Mouse (Mus musculus) cerebellum, postnatal 14 days (tissue): ENCODE data around the gene Cdh24.

Experiments
- DNase-seq, 2 experiments: peaks; one replicate each; pipeline ENCODE4 v3.0.0; 2021; ENCODE audit warnings: mixed read lengths in 2 of 2

Cdh24 gene

DNA sequence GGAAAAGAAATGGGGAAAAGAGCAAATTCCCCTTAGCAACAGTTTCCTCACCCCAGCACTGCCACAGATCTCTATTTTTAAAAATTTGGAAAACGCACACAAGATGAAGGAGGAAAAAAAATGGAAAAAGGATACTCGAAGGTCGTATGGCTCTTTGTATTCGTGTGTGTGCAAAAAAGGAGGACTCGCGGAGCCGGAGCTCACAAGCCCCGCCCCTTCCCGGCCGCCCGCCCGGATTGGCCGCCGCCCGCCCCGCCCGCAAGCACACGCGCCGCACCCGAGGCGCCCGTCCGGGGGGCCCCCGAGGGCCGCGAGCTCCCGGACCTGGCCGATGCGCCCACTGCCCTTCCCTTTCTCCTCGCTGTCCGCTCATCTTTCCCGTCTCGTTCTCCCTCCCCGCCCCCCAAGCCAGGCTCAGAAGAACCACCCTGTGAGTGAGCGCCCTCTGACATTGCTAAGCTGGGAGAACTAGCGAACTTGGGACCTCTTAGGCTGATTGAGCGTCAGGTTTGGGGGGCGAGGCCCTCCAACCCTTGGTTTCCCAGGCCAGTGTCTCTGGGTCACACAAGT lies 35.3 kb downstream of the Cdh24 start, which contains the start of gene 4931414P19Rik:
Gene 4931414P19Rik, minus strand, starts transcription at position 242 of the 570 bp plus-strand sequence.
- peak; percentile 88 to 90 for DNase-seq

GRCm38 (mm10) chr14:54603686-54604085 lies 37.5 kb downstream of the Cdh24 start:
- DNase-seq, result peak in 1 of 2 experiments; percentile 62

DNA sequence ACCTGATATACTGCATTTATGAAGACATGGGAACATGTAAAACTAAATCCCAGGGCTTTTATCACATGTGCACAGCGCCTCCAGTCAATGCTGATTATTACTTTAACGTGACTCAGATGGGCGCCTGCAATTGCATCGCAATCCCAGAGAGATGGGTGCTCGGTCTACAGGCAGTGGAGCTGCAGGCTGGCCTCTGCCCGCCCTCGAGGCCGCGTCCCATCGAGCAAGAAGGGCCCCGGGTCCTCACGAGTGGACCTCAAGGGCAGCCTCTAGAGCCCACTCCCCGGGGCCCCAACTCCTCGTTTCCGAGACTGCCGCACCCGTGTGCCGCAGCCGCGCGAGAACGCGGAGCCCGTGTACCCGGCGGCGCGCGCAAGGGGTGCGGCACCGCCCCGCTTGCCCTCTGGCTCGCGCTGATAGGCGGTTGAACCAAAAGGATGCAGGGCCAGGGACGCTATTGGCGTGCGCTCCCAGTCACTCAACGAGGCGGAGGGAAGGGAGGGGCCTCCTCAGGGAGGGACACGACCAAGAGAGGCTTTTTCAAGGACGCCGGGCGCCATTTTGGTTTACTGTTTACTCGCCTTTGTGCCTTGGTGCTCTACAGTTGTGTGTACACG lies 38.0 kb downstream of the Cdh24 start:
- peak; percentile 96 to 97 for DNase-seq

GRCm38 (mm10) chr14:54602613-54603012 lies 38.6 kb downstream of the Cdh24 start:
- peak; percentile 43 to 59 for DNase-seq

DNA sequence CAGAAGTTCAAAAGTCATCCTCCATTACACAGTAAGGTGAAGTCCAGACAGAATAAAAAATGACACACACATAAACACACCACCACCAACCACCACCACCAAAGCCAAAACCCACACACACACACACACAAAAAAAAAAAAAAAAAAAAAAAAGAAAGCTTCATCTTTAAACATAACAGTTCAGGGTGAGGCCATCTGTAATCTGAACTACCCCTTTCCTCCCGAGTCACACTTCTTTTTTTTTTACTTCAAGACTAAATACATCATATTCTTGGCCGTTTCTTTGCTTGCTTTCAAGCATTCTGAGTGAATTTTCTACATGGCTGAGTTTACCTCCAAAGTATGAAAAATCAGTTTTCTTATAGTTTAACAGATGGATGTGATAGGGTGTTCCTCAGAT lies 39.6 kb downstream of the Cdh24 start:
- DNase-seq, result no peak

GRCm38 (mm10) chr14:54597084-54597483 lies 44.1 kb downstream of the Cdh24 start:
- DNase-seq, result no peak

- DNase-seq, result no peak
These were observed 46.3 kb downstream of the Cdh24 start for GRCm38 (mm10) chr14:54594631-54595414.

DNA sequence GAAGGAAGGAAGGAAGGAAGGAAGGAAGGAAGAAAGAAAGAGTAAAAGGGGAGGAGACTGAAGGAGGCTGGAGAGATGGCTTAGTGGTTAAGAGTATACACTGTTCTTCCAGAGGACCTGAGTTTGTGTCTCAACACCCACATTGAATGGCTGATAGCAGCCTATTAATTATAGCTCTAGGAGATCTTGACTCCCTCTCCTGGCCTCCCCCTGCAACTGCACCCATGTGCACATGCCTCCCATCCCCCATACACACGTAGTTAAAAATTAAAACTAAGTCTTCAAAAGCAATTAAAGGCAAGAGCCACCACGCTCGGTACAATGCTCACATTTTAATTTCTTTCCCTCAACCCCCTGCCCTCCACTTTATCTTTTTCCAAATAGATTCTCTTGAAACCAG lies 47.1 kb downstream of the Cdh24 start:
- DNase-seq, result no peak

DNA sequence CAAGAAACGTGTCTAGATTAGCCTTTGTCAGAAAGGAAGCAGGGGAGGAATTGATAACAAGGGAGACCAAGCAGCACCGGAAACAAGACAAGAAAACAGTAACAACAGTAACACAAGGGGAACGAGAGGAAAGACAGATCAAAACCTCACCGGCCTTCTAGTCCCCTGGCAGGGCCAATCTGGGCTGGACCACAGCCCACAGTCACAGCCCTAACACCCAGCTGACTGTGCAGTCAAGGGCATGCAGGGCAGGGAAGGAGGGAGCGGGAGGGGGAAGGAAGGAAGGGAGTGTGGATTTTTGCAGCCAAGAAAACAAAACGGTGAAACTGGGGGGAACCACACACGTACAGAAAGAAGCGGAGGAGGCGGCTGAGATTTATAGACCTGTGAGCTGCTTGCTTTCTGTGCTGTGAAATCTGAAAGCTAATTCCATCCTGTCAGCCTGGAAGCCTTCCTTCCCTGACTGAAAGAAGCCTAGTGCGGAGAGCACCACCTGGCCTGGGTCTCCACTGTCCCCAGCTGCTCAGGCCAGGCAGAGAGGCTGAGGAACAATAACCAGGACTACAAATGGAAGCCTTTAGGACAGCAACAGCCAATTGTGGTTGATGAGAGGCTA lies 48.7 kb downstream of the Cdh24 start:
- peak; percentile 31 to 58 for DNase-seq

DNA sequence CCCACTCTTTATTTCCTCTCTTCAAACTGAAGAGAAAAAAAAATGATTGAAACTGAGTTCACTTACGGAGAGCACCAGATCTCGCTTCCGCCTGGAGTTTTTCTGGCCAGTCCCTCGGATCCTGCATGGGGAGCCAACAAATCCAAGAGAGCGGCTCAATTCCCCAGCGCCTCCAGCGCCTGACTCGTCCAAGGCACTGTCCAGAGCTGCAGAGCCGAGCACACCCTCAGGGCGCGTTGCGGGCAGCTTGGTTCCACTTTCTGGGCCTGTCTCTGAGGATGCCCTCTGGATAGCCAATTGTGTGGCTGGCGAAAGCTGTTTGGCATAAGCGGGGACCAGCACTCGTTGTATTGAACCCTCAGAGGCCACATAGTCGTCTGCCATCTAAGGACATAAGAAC lies 50.1 kb downstream of the Cdh24 start:
- no peak for DNase-seq

DNA sequence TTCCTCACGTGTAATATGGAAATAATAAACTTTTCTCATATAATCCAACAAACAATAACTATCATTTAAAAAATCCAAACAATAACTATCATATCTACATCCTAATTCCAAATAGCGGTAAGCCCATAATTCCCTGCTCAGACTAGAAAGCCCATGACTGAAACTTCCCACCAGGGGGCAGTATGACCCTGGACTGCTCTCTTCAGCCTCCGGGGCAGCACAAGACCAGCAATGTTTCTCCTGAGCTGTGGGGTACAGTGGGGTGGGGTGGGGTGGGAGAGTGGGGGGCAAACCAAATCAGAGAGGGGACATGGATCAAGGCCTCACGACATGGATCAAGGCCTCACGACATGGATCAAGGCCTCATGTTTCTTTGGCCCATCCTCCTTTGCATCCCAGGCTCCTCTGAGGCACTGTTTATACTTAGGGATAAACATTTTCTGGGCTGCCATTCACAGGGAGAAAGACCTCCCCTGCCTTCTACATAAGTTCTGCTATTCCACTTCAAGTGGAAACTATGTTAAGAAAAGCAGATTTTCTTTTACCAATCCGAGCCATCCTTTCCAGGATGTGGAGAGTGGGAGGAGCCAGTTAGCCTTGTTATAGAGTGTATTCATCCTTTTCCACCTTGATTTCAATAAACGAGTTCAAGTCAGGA lies 57.4 kb downstream of the Cdh24 start:
- DNase-seq, result peak; percentile 76 to 83

DNA sequence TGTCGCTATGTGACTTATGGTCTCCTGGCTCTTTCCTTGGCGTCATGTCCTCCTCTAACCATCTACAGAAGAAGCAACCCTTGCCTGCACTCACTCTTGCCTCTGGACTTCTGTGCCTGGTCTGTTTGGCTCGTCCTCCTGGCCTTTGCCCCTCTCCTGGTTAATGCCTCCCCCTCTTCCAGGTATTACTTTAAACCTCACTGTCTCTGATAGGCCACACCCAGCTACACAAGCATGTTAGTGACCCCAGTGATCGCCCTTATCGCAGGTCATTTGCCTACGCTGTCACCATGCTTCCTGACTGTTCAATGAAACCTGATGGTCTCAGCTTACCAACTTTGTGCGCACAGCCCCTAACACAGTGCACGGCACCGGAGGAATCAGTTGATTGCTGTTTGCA lies 58.6 kb downstream of the Cdh24 start:
- DNase-seq, result no peak
